Mouse (Mus musculus) heart, embryonic 14.5 days (tissue): ENCODE measurements around the gene Slain2. TPM values are rescaled to one million over a fixed set of nuclear protein-coding genes. Genes with fewer than 3 reads are reported as not detected.

ENCODE experiments used
- ATAC-seq: fragments of 200-750 bp; cut with Nextera tagmentation; 2 replicates; pipeline ENCODE4 v1.8.0; 2017; ENCODE audit warnings: low read depth, moderate TSS enrichment; ENCODE audit not compliant: insufficient number of reproducible peaks, insufficient read depth, low FRiP score
- H3K27ac ChIP-seq, 2 experiments: fragments of 200-500 bp in 1 of 2; fragments of 300-500 bp in 1 of 2; sonication (generic) in 1 of 2; replicated peaks in 1 of 2; 2 replicates each; pipeline ENCODE4 v1.5.1; 2012 to 2014; ENCODE audit warnings: low read depth in 2 of 2, low read length in 2 of 2, control low read depth in 1 of 2, mild to moderate bottlenecking in 1 of 2, mixed read lengths in 1 of 2; ENCODE audit not compliant: control insufficient read depth in 1 of 2, insufficient read depth in 1 of 2
- H3K27me3 ChIP-seq: fragments of 300-500 bp; sonication (generic); 2 replicates; pipeline ENCODE4 v1.6.1; 2014; ENCODE audit warnings: mild to moderate bottlenecking, low read length, control low read depth; ENCODE audit not compliant: control insufficient read depth, insufficient read depth
- H3K36me3 ChIP-seq: fragments of 300-500 bp; sonication (generic); 2 replicates; pipeline ENCODE4 v1.6.1; 2014; ENCODE audit warnings: mild to moderate bottlenecking, control low read depth, low read length, mixed read lengths; ENCODE audit not compliant: control insufficient read depth, insufficient read depth
- H3K4me1 ChIP-seq, 2 experiments: fragments of 200-500 bp in 1 of 2; fragments of 300-500 bp in 1 of 2; sonication (generic) in 1 of 2; 2 replicates each; pipeline ENCODE4 v1.6.1; 2012 to 2014; ENCODE audit warnings: low read length in 2 of 2, control low read depth in 1 of 2, mixed read lengths in 1 of 2; ENCODE audit not compliant: control insufficient read depth in 2 of 2, insufficient read depth in 2 of 2
- H3K4me2 ChIP-seq: fragments of 300-500 bp; sonication (generic); 2 replicates; pipeline ENCODE4 v1.6.1; 2014; ENCODE audit warnings: mild to moderate bottlenecking, low read length
- H3K4me3 ChIP-seq, 2 experiments: fragments of 200-500 bp in 1 of 2; fragments of 300-500 bp in 1 of 2; sonication (generic) in 1 of 2; 2 replicates each; pipeline ENCODE4 v1.5.1; 2012 to 2014; ENCODE audit warnings: low read length in 2 of 2, mild to moderate bottlenecking in 2 of 2, control low read depth in 1 of 2, low read depth in 1 of 2, moderate library complexity in 1 of 2; ENCODE audit not compliant: control insufficient read depth in 1 of 2, insufficient read depth in 1 of 2
- H3K9ac ChIP-seq: fragments of 300-500 bp; sonication (generic); 2 replicates; pipeline ENCODE4 v1.6.1; 2014; ENCODE audit warnings: mild to moderate bottlenecking, low read length
- H3K9me3 ChIP-seq: fragments of 300-500 bp; sonication (generic); 2 replicates; pipeline ENCODE4 v1.6.1; 2016; ENCODE audit warnings: low read length, control low read depth; ENCODE audit not compliant: control insufficient read depth
- WGBS: fragments of 180-500 bp; shearing (Covaris S2); extraction: QIAGEN DNeasy Blood & Tissue Kit; methylation state at CpG from one replicate; pipeline ENCODE4 v1.1.7; 2014; 5-methylcytosine and 5-hydroxymethylcytosine counted together
- polyA plus RNA-seq: library from polyadenylated mRNA; unstranded; fragments of >200 nt; fragmentation: Nextera tagmentation; extraction: Ambion mirVana; gene quantifications from 2 replicates; pipeline ENCODE4 v1.2.1, GENCODE M21; 2014

Slain2 gene
- polyA plus RNA-seq, 1 experiment from 2014 or later: 35.6 TPM

- no peak overlapping the region for H3K4me3 ChIP-seq
- 0 out of 4 replicates have a peak, but pooled peaks cover 0 to 5% of the 10 kb centered on the region in 2 experiments for H3K4me1 ChIP-seq
- H3K36me3 ChIP-seq: peaks cover 82% of the 10 kb centered on the region
- no peak overlapping the region for H3K4me2 ChIP-seq
- WGBS: 79% methylated on average over 4 of the region's 4 CpGs
- no peaks in the 10 kb centered on the region for H3K27me3 ChIP-seq
- no peak for ATAC-seq
- no peaks in the 10 kb centered on the region for H3K9me3 ChIP-seq
- no peak overlapping the region for H3K9ac ChIP-seq
- no peak overlapping the region for H3K27ac ChIP-seq
Observed at GRCm38 (mm10) chr5:72976539-72976938, 62.4 kb downstream of the Slain2 start.

- H3K9ac ChIP-seq: no peak overlapping the region
- no peaks in the 10 kb centered on the region for H3K9me3 ChIP-seq
- no peak overlapping the region for H3K4me3 ChIP-seq
- no peak for ATAC-seq
- H3K4me1 ChIP-seq: no peaks in the 10 kb centered on the region
- H3K4me2 ChIP-seq: no peak overlapping the region
- WGBS: 3% methylated on average over 2 of the region's 2 CpGs
- no peaks in the 10 kb centered on the region for H3K27me3 ChIP-seq
- no peak overlapping the region for H3K27ac ChIP-seq
- peaks cover 25% of the 10 kb centered on the region for H3K36me3 ChIP-seq
Observed at GRCm38 (mm10) chr5:72984091-72984490, 70.0 kb downstream of the Slain2 start.

GRCm38 (mm10) chr5:72987786-72988185 is 73.7 kb downstream of the Slain2 start:
- no peaks in the 10 kb centered on the region for H3K36me3 ChIP-seq
- ATAC-seq: no peak
- H3K4me3 ChIP-seq: no peak overlapping the region
- no peaks in the 10 kb centered on the region for H3K9me3 ChIP-seq
- no peaks in the 10 kb centered on the region for H3K27me3 ChIP-seq
- H3K4me1 ChIP-seq: peaks cover 0 to 5% of the 10 kb centered on the region in 2 experiments; a peak in 2 of 4 replicates
- no peak overlapping the region for H3K9ac ChIP-seq
- 72% methylated on average over 7 of the region's 7 CpGs for WGBS
- no peak overlapping the region for H3K4me2 ChIP-seq
- H3K27ac ChIP-seq: no peak overlapping the region

DNA sequence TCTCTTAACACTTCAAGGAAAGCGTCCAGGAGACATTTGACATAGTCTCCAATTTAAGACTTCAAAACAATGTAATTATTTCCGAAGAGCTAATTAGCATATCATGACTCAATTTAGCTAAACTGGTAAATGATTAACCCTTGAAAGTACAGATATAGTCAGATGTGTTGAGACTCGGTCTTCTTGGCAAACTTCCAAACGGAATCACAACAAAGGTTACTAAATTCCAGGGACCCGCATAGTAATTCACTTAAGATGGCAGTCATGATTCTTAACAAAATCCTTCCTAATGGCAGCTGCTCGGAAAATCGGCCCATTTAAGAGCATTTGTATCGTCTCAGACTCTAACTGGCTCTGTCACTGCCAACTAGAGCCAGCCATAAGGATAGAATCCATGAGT is 75.7 kb downstream of the Slain2 start:
- 64% methylated on average over 8 of the region's 8 CpGs for WGBS
- Histone ChIP-seq H3K36me3 (no peaks in the 10 kb centered on the region), H3K27ac (no peak overlapping the region), H3K9me3 (no peaks in the 10 kb centered on the region), H3K4me1 (peaks cover 0 to 5% of the 10 kb centered on the region in 2 experiments; a peak in 3 of 4 replicates), H3K4me2 (no peak overlapping the region), H3K4me3 (no peak overlapping the region), H3K9ac (no peak overlapping the region), H3K27me3 (no peaks in the 10 kb centered on the region)
- no peak for ATAC-seq

- Histone ChIP-seq H3K9me3 (no peaks in the 10 kb centered on the region), H3K4me1 (peaks cover 3 to 5% of the 10 kb centered on the region in 2 experiments; a peak in 3 of 4 replicates), H3K4me3 (no peak overlapping the region), H3K36me3 (no peaks in the 10 kb centered on the region), H3K9ac (no peak overlapping the region), H3K4me2 (no peak overlapping the region), H3K27me3 (no peaks in the 10 kb centered on the region), H3K27ac (no peak overlapping the region)
- no peak for ATAC-seq
- WGBS: 66% methylated on average over 1 of the region's 1 CpGs
Observed at GRCm38 (mm10) chr5:72992474-72992873, 78.4 kb downstream of the Slain2 start.

DNA sequence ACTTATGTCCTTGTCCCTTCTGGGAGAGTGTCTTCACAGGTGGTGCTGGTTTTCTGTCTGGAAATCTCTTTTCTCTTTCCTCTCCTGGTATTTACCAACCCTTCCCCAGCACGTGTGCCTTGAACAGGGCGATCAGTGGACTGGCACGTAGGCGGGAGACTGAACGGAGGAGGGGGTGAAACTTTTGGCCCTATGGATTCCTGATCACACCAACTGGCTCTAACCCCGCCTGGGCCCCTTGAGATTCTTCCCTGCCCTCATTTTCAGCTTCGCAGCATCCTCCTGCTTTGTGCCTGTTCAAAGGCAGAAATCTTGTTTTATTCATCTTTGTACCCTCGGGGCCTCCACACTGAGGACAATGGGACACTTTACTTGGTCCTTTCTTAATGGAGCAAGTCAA is 80.3 kb downstream of the Slain2 start:
- H3K27ac ChIP-seq: no peak overlapping the region
- peaks cover 3 to 5% of the 10 kb centered on the region in 2 experiments; a peak in 3 of 4 replicates for H3K4me1 ChIP-seq
- H3K9me3 ChIP-seq: no peaks in the 10 kb centered on the region
- no peaks in the 10 kb centered on the region for H3K36me3 ChIP-seq
- H3K9ac ChIP-seq: no peak overlapping the region
- H3K4me3 ChIP-seq: no peak overlapping the region
- 77% methylated on average over 8 of the region's 8 CpGs for WGBS
- H3K4me2 ChIP-seq: no peak overlapping the region
- ATAC-seq: no peak
- H3K27me3 ChIP-seq: no peaks in the 10 kb centered on the region

DNA sequence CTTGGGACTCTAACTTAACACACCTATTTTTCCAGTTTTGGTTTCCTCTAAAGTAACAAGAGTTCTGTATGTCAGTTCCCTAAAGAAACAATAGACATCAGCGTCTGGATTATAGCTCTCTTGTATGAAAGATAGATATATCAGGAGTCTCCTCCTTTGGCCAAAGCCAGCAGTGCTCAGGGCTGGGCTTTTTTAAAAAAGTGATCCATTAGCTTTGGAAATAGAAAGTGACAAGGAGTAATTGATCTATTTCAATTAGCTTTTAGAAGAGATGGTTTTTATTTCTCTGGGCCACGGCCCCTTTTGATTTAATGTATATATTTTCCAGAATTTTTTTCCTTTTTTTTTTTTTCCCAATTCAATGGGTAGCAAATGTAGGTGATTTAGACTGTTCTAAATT is 80.8 kb downstream of the Slain2 start:
- H3K27ac ChIP-seq: no peak overlapping the region
- H3K27me3 ChIP-seq: no peaks in the 10 kb centered on the region
- ATAC-seq: no peak
- no peak overlapping the region for H3K4me3 ChIP-seq
- WGBS: 75% methylated on average over 2 of the region's 2 CpGs
- H3K4me2 ChIP-seq: no peak overlapping the region
- no peaks in the 10 kb centered on the region for H3K9me3 ChIP-seq
- no peak overlapping the region for H3K9ac ChIP-seq
- peaks cover 3 to 5% of the 10 kb centered on the region in 2 experiments; a peak in 3 of 4 replicates for H3K4me1 ChIP-seq
- no peaks in the 10 kb centered on the region for H3K36me3 ChIP-seq

DNA sequence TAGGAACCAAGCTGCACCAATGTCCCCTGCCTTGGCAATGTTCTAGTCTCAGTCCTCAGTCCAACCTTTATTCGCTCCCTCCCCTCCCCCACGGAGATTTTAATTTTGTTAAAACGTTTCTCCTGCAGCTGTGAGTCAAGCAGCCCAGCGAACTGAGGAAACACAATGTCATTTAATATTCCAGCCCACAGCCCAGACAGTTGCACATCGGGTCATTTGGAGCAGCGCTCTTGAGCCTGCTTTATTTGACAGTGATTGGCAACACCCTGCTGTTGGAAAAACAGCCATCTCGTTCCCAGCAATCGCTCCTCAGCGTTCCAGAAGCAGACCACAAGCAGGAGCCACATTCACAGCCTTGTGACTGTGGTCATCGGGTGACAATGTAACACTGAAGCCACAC is 81.3 kb downstream of the Slain2 start:
- Histone ChIP-seq H3K9me3 (no peaks in the 10 kb centered on the region), H3K27me3 (no peaks in the 10 kb centered on the region), H3K4me2 (no peak overlapping the region), H3K4me1 (peaks cover under 1 to 3% of the 10 kb centered on the region in 2 experiments; a peak in 2 of 4 replicates), H3K9ac (no peak overlapping the region), H3K4me3 (no peak overlapping the region), H3K36me3 (no peaks in the 10 kb centered on the region), H3K27ac (no peak overlapping the region)
- ATAC-seq: no peak
- 22% methylated on average over 10 of the region's 10 CpGs for WGBS
